Mouse (Mus musculus) liver, embryonic 11.5 days (tissue): Measurements from ENCODE around the gene B3galt1. TPM values are rescaled to one million over a fixed set of nuclear protein-coding genes. Genes with fewer than 3 reads are reported as not detected.

ENCODE experiments used
- ATAC-seq: fragments of 200-750 bp; cut with Nextera tagmentation; replicated peaks from 2 replicates; pipeline ENCODE4 v1.8.0; 2017; ENCODE audit warnings: moderate number of reproducible peaks, mild to moderate bottlenecking, moderate TSS enrichment, moderate library complexity; ENCODE audit not compliant: low FRiP score
- DNase-seq: peaks from one replicate; pipeline ENCODE4 v3.0.0-alpha.2; 2017; ENCODE audit warnings: low spot score
- H3K27ac ChIP-seq: fragments of 300-500 bp; sonication (generic); 2 replicates; pipeline ENCODE4 v1.5.1; 2014; ENCODE audit warnings: mild to moderate bottlenecking, low read depth, low read length, control low read depth
- H3K27me3 ChIP-seq: fragments of 300-500 bp; sonication (generic); replicated peaks from 2 replicates; pipeline ENCODE4 v1.6.1; 2014; ENCODE audit warnings: low read length, mixed read lengths; ENCODE audit not compliant: control insufficient read depth, insufficient read depth
- H3K36me3 ChIP-seq: fragments of 300-500 bp; sonication (generic); 2 replicates; pipeline ENCODE4 v1.6.1; 2014; ENCODE audit warnings: mild to moderate bottlenecking, low read length, moderate library complexity, mixed read lengths; ENCODE audit not compliant: control insufficient read depth, insufficient read depth
- H3K4me1 ChIP-seq: fragments of 300-500 bp; sonication (generic); replicated peaks from 2 replicates; pipeline ENCODE4 v1.6.1; 2014; ENCODE audit warnings: low read length, mixed read lengths; ENCODE audit not compliant: control insufficient read depth, insufficient read depth
- H3K4me2 ChIP-seq: fragments of 300-500 bp; sonication (generic); 2 replicates; pipeline ENCODE4 v1.6.1; 2014; ENCODE audit warnings: mild to moderate bottlenecking, control low read depth, moderate library complexity
- H3K4me3 ChIP-seq: fragments of 300-500 bp; sonication (generic); 2 replicates; pipeline ENCODE4 v1.5.1; 2014; ENCODE audit warnings: low read depth, low read length, control low read depth
- H3K9ac ChIP-seq: fragments of 300-500 bp; sonication (generic); 2 replicates; pipeline ENCODE4 v1.6.1; 2014; ENCODE audit warnings: low read depth, low read length, control low read depth
- H3K9me3 ChIP-seq: fragments of 300-500 bp; sonication (generic); 2 replicates; pipeline ENCODE4 v1.6.1; 2016; ENCODE audit warnings: low read length, inconsistent platforms, mixed read lengths; ENCODE audit not compliant: control insufficient read depth
- WGBS: fragments of 180-500 bp; shearing (Covaris S2); extraction: QIAGEN DNeasy Blood & Tissue Kit; methylation state at CpG from one replicate; pipeline ENCODE4 v1.1.7; 2014; 5-methylcytosine and 5-hydroxymethylcytosine counted together
- polyA plus RNA-seq: library from polyadenylated mRNA; unstranded; fragments of >200 nt; fragmentation: Nextera tagmentation; extraction: Ambion mirVana; gene quantifications from 2 replicates; pipeline ENCODE4 v1.2.1, GENCODE M21; 2014

The B3galt1 gene
- polyA plus RNA-seq, 1 experiment from 2014 or later: 0.75 TPM

- no peak for ATAC-seq
- no peak for DNase-seq
- H3K27me3 ChIP-seq: no peaks in the 10 kb centered on the region
- no peak overlapping the region for H3K4me2 ChIP-seq
- no peaks in the 10 kb centered on the region for H3K36me3 ChIP-seq
- no peaks in the 10 kb centered on the region for H3K4me1 ChIP-seq
- no peak overlapping the region for H3K4me3 ChIP-seq
- no peak overlapping the region for H3K27ac ChIP-seq
- 72% methylated on average over 4 of the region's 4 CpGs for WGBS
- H3K9me3 ChIP-seq: no peaks in the 10 kb centered on the region
- H3K9ac ChIP-seq: no peak overlapping the region
These were observed 91.7 kb downstream of the B3galt1 start for GRCm38 (mm10) chr2:67657372-67657771.

- Histone ChIP-seq H3K9ac (no peak overlapping the region), H3K4me1 (no peaks in the 10 kb centered on the region), H3K9me3 (no peaks in the 10 kb centered on the region), H3K27ac (no peak overlapping the region), H3K4me3 (no peak overlapping the region), H3K36me3 (no peaks in the 10 kb centered on the region), H3K27me3 (no peaks in the 10 kb centered on the region), H3K4me2 (no peak overlapping the region)
- 73% methylated on average over 1 of the region's 1 CpGs for WGBS
- DNase-seq: no peak
- ATAC-seq: no peak
These were observed 92.4 kb downstream of the B3galt1 start for GRCm38 (mm10) chr2:67658091-67658490.

GRCm38 (mm10) chr2:67671721-67672120 lies 106.0 kb downstream of the B3galt1 start:
- no peaks in the 10 kb centered on the region for H3K27me3 ChIP-seq
- no peak overlapping the region for H3K9ac ChIP-seq
- no peak overlapping the region for H3K27ac ChIP-seq
- WGBS: 90% methylated on average over 2 of the region's 2 CpGs
- H3K4me2 ChIP-seq: no peak overlapping the region
- H3K4me3 ChIP-seq: no peak overlapping the region
- no peaks in the 10 kb centered on the region for H3K9me3 ChIP-seq
- DNase-seq: no peak
- ATAC-seq: no peak
- no peaks in the 10 kb centered on the region for H3K36me3 ChIP-seq
- no peaks in the 10 kb centered on the region for H3K4me1 ChIP-seq

GRCm38 (mm10) chr2:67677697-67678096 lies 112.0 kb downstream of the B3galt1 start:
- DNase-seq: no peak
- Histone ChIP-seq H3K4me2 (no peak overlapping the region), H3K4me1 (no peaks in the 10 kb centered on the region), H3K9ac (no peak overlapping the region), H3K36me3 (no peaks in the 10 kb centered on the region), H3K9me3 (no peaks in the 10 kb centered on the region), H3K4me3 (no peak overlapping the region), H3K27me3 (no peaks in the 10 kb centered on the region), H3K27ac (no peak overlapping the region)
- WGBS: 65% methylated on average over 4 of the region's 4 CpGs
- ATAC-seq: no peak

- no peaks in the 10 kb centered on the region for H3K36me3 ChIP-seq
- ATAC-seq (no peak), DNase-seq (no peak)
- H3K27ac ChIP-seq: no peak overlapping the region
- WGBS: 71% methylated on average over 5 of the region's 5 CpGs
- no peak overlapping the region for H3K4me3 ChIP-seq
- no peak overlapping the region for H3K4me2 ChIP-seq
- H3K9ac ChIP-seq: no peak overlapping the region
- H3K27me3 ChIP-seq: no peaks in the 10 kb centered on the region
- no peaks in the 10 kb centered on the region for H3K4me1 ChIP-seq
- H3K9me3 ChIP-seq: no peaks in the 10 kb centered on the region
These were observed 158.6 kb downstream of the B3galt1 start for GRCm38 (mm10) chr2:67724249-67724648.

GRCm38 (mm10) chr2:67730771-67731170 lies 165.1 kb downstream of the B3galt1 start:
- no peaks in the 10 kb centered on the region for H3K9me3 ChIP-seq
- no peak for ATAC-seq
- 74% methylated on average over 2 of the region's 2 CpGs for WGBS

GRCm38 (mm10) chr2:67751585-67751984 lies 185.9 kb downstream of the B3galt1 start:
- ATAC-seq (no peak), DNase-seq (no peak)
- Histone ChIP-seq H3K9ac (no peak overlapping the region), H3K9me3 (no peaks in the 10 kb centered on the region), H3K4me3 (no peak overlapping the region), H3K4me1 (no peaks in the 10 kb centered on the region), H3K4me2 (no peak overlapping the region), H3K27ac (no peak overlapping the region), H3K36me3 (no peaks in the 10 kb centered on the region), H3K27me3 (no peaks in the 10 kb centered on the region)
- 86% methylated on average over 3 of the region's 3 CpGs for WGBS

More at GRCm38 (mm10) chr2:67730771-67731170, 165.1 kb downstream of the B3galt1 start:
- no peak overlapping the region for H3K4me2 ChIP-seq
- no peaks in the 10 kb centered on the region for H3K4me1 ChIP-seq
- H3K27ac ChIP-seq: no peak overlapping the region
- no peak overlapping the region for H3K4me3 ChIP-seq
- H3K9ac ChIP-seq: no peak overlapping the region
- no peaks in the 10 kb centered on the region for H3K36me3 ChIP-seq
- no peak for DNase-seq
- no peaks in the 10 kb centered on the region for H3K27me3 ChIP-seq

- no peak for DNase-seq
- H3K4me3 ChIP-seq: no peak overlapping the region
- no peak overlapping the region for H3K27ac ChIP-seq
- H3K9me3 ChIP-seq: no peaks in the 10 kb centered on the region
- H3K4me1 ChIP-seq: no peaks in the 10 kb centered on the region
- no peaks in the 10 kb centered on the region for H3K27me3 ChIP-seq
- no peak overlapping the region for H3K4me2 ChIP-seq
- WGBS: 77% methylated on average over 6 of the region's 6 CpGs
- H3K9ac ChIP-seq: no peak overlapping the region
- no peaks in the 10 kb centered on the region for H3K36me3 ChIP-seq
- no peak for ATAC-seq
These were observed 190.8 kb downstream of the B3galt1 start for GRCm38 (mm10) chr2:67756507-67756906.

GRCm38 (mm10) chr2:67787536-67787935 lies 221.9 kb downstream of the B3galt1 start:
- 78% methylated on average over 3 of the region's 3 CpGs for WGBS
- ATAC-seq (no peak), DNase-seq (no peak)
- Histone ChIP-seq H3K27ac (no peak overlapping the region), H3K36me3 (no peaks in the 10 kb centered on the region), H3K4me2 (no peak overlapping the region), H3K27me3 (no peaks in the 10 kb centered on the region), H3K4me3 (no peak overlapping the region), H3K9me3 (no peaks in the 10 kb centered on the region), H3K9ac (no peak overlapping the region), H3K4me1 (no peaks in the 10 kb centered on the region)
